Mouse (Mus musculus): Measurements from ENCODE around the gene Esam. TPM values are rescaled to one million over a fixed set of nuclear protein-coding genes. Genes with fewer than 3 reads are reported as not detected.

Esam gene
- polyA plus RNA-seq, 1 experiment from 2014 or later, result 68.5 TPM

DNA sequence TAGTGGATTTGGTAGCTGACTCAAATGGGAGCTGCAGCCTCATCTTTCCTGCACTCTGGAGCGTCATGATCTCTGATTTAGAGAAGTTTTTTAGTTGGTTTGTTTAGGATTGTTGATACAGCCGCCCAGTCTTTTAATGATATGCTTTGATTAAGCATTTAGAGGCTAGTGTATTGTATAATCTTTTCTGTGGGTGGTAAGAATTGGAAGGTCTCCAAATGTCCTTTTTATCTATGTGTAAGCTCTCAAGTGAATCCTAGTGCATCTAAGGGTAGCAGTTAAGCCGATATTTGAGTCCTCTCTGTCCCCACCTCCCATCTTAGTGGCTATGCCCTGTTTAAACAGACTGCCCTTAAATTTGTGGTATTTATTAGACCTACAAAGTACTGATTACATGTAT, 13.4 kb upstream of the Esam start:
- no peaks in the 10 kb centered on the region for H3K9me3 ChIP-seq (replicated peaks; ENCODE audit: low read length)
- H3K4me1 ChIP-seq (replicated peaks; ENCODE audit: insufficient read depth, low read length), result 0 out of 2 replicates have a peak, but pooled peaks cover 3% of the 10 kb centered on the region
- no peak overlapping the region for H3K4me3 ChIP-seq (replicated peaks; ENCODE audit: low read depth, low read length)
- ATAC-seq (replicated peaks; ENCODE audit: low FRiP score, low read depth) (no peak), DNase-seq (ENCODE audit: low spot score) (no peak)
- H3K27ac ChIP-seq, result peak overlapping the region; percentile 15; the same call in 1 of the 2 replicates
- 55% methylated on average over 3 of the region's 3 CpGs for WGBS
- 0 out of 2 replicates have a peak, but pooled peaks cover 7% of the 10 kb centered on the region for H3K36me3 ChIP-seq (ENCODE audit: insufficient read depth, low read length)
- H3K27me3 ChIP-seq (ENCODE audit: insufficient read depth, low read length), result no peaks in the 10 kb centered on the region
- H3K4me2 ChIP-seq (ENCODE audit: low read length), result no peak overlapping the region
- TF ChIP-seq CTCF (IDR thresholded peaks at IDR 0.05; ENCODE audit: low read depth), result no peak
- no peak overlapping the region for H3K9ac ChIP-seq (ENCODE audit: low read depth, low read length)

DNA sequence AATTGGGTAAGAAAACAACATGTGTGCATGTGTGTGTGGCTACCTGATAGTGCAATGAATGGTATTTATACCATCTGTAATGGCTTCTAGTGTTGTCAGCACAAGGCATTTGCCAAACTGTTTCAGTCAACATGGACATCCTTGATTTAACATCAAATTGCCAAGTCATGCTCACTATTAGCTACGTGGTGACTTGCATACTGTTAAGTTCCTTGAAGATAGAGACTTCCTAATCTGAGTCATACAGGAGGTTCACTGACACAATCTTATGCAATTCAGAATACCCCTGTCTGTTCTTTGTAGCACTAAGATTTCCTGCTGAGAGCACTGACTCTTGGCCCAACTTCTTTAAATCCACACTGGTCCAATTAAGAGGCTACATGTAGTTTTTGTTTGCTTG, 10.4 kb upstream of the Esam start:
- Histone ChIP-seq H3K9me3 (replicated peaks; ENCODE audit: low read length) (no peaks in the 10 kb centered on the region), H3K4me2 (ENCODE audit: low read length) (no peak overlapping the region), H3K4me1 (replicated peaks; ENCODE audit: insufficient read depth, low read length) (0 out of 2 replicates have a peak, but pooled peaks cover 3% of the 10 kb centered on the region), H3K36me3 (ENCODE audit: insufficient read depth, low read length) (0 out of 2 replicates have a peak, but pooled peaks cover 22% of the 10 kb centered on the region), H3K27ac (no peak overlapping the region), H3K9ac (ENCODE audit: low read depth, low read length) (no peak overlapping the region), H3K4me3 (replicated peaks; ENCODE audit: low read depth, low read length) (no peak overlapping the region), H3K27me3 (ENCODE audit: insufficient read depth, low read length) (no peaks in the 10 kb centered on the region)
- no peak for TF ChIP-seq CTCF (IDR thresholded peaks at IDR 0.05; ENCODE audit: low read depth)
- DNase-seq (ENCODE audit: low spot score) (no peak), ATAC-seq (replicated peaks; ENCODE audit: low FRiP score, low read depth) (no peak)
- 83% methylated on average over 1 of the region's 1 CpGs for WGBS

DNA sequence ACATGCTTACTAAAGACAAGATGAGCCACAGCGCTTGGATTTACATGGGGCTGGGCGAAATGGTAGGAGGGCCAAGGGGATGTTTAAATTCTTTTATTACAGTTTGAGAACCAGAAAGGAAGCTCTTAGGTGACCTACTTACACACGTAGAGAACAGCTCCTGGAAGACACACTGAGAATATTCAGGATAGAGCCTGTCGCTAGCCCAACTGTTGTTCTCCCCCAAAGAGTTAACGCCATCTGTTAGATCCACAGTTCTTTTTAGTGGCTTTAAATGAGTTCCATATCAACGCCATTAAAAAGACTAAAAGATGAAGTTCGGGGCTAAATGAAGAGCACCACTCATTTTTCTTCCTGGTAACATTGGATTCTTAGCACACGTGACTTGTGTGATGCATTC, 8.9 kb upstream of the Esam start:
- H3K4me1 ChIP-seq (replicated peaks; ENCODE audit: insufficient read depth, low read length), result 0 out of 2 replicates have a peak, but pooled peaks cover 3% of the 10 kb centered on the region
- 0 out of 2 replicates have a peak, but pooled peaks cover 22% of the 10 kb centered on the region for H3K36me3 ChIP-seq (ENCODE audit: insufficient read depth, low read length)
- TF ChIP-seq CTCF (IDR thresholded peaks at IDR 0.05; ENCODE audit: low read depth), result no peak
- no peaks in the 10 kb centered on the region for H3K27me3 ChIP-seq (ENCODE audit: insufficient read depth, low read length)
- H3K4me2 ChIP-seq (ENCODE audit: low read length), result no peak overlapping the region
- no peak overlapping the region for H3K27ac ChIP-seq
- H3K4me3 ChIP-seq (replicated peaks; ENCODE audit: low read depth, low read length), result no peak overlapping the region
- H3K9me3 ChIP-seq (replicated peaks; ENCODE audit: low read length), result no peaks in the 10 kb centered on the region
- ATAC-seq (replicated peaks; ENCODE audit: low FRiP score, low read depth), result no peak
- no peak for DNase-seq (ENCODE audit: low spot score)
- 95% methylated on average over 8 of the region's 8 CpGs for WGBS
- H3K9ac ChIP-seq (ENCODE audit: low read depth, low read length), result no peak overlapping the region

DNA sequence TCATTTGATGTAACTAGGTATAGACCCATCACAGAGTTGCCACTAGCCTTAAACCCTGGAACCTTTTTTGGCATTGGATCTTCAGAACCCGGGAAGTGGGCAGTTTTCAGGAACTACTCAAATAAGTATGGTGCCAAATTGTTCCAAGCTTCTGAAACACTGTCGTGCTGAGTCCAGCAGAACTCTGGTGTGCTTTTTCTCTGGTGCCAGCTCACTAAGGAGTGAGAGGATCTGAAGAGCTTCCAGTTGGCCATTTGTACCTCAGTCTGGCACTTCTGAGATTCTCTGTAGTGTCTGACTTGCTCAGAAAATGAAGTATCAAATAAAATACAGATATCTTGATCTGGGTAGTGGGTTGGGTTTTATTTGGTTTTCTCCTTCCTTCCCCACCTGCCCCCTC, 7.9 kb upstream of the Esam start:
- H3K36me3 ChIP-seq (ENCODE audit: insufficient read depth, low read length), result peaks cover 22% of the 10 kb centered on the region; the same call in 1 of the 2 replicates
- no peak overlapping the region for H3K9ac ChIP-seq (ENCODE audit: low read depth, low read length)
- no peak for TF ChIP-seq CTCF (IDR thresholded peaks at IDR 0.05; ENCODE audit: low read depth)
- DNase-seq (ENCODE audit: low spot score) (no peak), ATAC-seq (replicated peaks; ENCODE audit: low FRiP score, low read depth) (no peak)
- no peak overlapping the region for H3K4me2 ChIP-seq (ENCODE audit: low read length)
- H3K4me1 ChIP-seq (replicated peaks; ENCODE audit: insufficient read depth, low read length), result no peaks in the 10 kb centered on the region
- H3K9me3 ChIP-seq (replicated peaks; ENCODE audit: low read length), result no peaks in the 10 kb centered on the region
- WGBS, result 90% methylated on average over 2 of the region's 2 CpGs
- H3K27me3 ChIP-seq (ENCODE audit: insufficient read depth, low read length), result no peaks in the 10 kb centered on the region
- no peak overlapping the region for H3K27ac ChIP-seq
- H3K4me3 ChIP-seq (replicated peaks; ENCODE audit: low read depth, low read length), result no peak overlapping the region

DNA sequence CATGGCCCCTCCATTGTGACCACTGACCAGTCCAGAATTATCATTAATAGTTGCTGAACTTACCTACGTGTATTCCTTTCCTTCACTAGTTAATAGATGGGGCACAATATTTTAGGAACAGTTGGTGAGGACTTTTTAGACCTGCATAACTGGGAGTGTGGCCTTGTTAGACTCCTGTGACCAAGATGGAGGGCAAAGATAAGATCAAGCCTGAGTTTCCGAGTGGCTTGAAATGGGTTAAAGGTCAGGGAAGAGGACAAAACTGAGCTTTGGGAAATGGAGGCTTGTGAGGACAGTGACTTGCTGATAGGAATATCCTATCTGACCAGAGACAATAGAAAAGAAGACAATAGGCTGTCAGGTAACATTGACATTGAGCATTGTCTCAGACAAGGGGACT, 2.4 kb upstream of the Esam start:
- peaks cover 7% of the 10 kb centered on the region; the same call in 1 of the 2 replicates for H3K27me3 ChIP-seq (ENCODE audit: insufficient read depth, low read length)
- H3K36me3 ChIP-seq (ENCODE audit: insufficient read depth, low read length), result peaks cover 5% of the 10 kb centered on the region; the same call in 1 of the 2 replicates
- 86% methylated on average over 2 of the region's 2 CpGs for WGBS
- H3K9ac ChIP-seq (ENCODE audit: low read depth, low read length), result no peak overlapping the region
- no peak for TF ChIP-seq CTCF (IDR thresholded peaks at IDR 0.05; ENCODE audit: low read depth)
- DNase-seq (ENCODE audit: low spot score) (no peak), ATAC-seq (replicated peaks; ENCODE audit: low FRiP score, low read depth) (no peak)
- no peaks in the 10 kb centered on the region for H3K9me3 ChIP-seq (replicated peaks; ENCODE audit: low read length)
- no peak overlapping the region for H3K27ac ChIP-seq
- H3K4me3 ChIP-seq (replicated peaks; ENCODE audit: low read depth, low read length), result no peak overlapping the region
- H3K4me1 ChIP-seq (replicated peaks; ENCODE audit: insufficient read depth, low read length), result peaks cover 13% of the 10 kb centered on the region; the same call in 1 of the 2 replicates
- no peak overlapping the region for H3K4me2 ChIP-seq (ENCODE audit: low read length)

DNA sequence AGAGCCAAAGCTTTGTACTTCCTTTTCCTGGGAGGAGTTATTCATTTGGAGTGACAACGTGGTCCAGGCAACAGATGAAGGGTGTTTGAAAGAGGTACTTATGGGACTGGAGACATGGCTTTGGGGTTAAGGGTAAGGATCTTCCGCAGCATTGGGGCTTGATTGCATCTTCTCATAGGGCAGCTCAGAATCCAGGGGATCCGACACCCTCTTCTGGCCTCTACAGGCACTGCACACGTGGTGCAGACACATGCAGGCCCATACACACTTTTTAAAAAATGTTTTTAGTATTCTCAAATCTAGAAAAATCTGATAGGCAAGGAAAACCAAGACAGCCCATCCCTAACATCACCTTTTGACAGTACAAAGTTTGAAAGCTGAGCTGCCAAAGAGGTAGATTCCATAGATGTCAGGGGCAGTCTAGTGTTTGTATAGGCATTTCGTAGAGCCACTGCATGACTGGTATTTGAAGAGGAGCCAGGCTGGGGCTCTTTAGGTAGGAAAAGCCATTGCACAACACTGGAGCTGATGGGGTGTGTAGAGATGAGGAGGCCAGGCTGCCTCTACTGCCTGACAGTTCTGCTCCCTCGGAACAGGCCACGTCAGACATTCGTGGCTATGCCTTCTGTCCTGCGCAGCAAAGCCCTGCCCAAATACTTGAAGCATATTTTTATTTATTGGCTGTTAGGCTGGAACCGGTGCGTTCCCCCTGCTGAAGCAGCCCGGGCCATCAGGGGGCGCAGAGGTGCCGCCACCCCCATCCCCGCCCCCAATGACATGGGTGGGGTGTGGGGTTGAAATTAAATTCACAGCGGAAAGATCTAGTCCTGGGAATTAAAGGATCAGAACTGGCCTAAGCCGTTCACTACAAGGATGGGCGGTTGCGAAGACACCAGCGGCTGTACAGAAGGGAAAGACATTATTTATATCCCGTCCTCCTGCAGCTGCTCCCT, 1.2 kb upstream of the Esam start:
- TF ChIP-seq CTCF (IDR thresholded peaks at IDR 0.05; ENCODE audit: low read depth), result peak; percentile 48; the same call in 1 of the 2 replicates
- peaks cover 15% of the 10 kb centered on the region; the same call in 1 of the 2 replicates for H3K4me1 ChIP-seq (replicated peaks; ENCODE audit: insufficient read depth, low read length)
- peak overlapping the region; percentile 32; the same call in 1 of the 2 replicates for H3K9ac ChIP-seq (ENCODE audit: low read depth, low read length)
- DNase-seq (ENCODE audit: low spot score) (no peak), ATAC-seq (replicated peaks; ENCODE audit: low FRiP score, low read depth) (no peak)
- peak overlapping the region; percentile 71 for H3K4me2 ChIP-seq (ENCODE audit: low read length)
- peaks cover 3% of the 10 kb centered on the region; the same call in 1 of the 2 replicates for H3K36me3 ChIP-seq (ENCODE audit: insufficient read depth, low read length)
- peaks cover 7% of the 10 kb centered on the region; the same call in 1 of the 2 replicates for H3K27me3 ChIP-seq (ENCODE audit: insufficient read depth, low read length)
- peak overlapping the region; percentile 60 for H3K27ac ChIP-seq
- no peaks in the 10 kb centered on the region for H3K9me3 ChIP-seq (replicated peaks; ENCODE audit: low read length)
- H3K4me3 ChIP-seq (replicated peaks; ENCODE audit: low read depth, low read length), result peak overlapping the region; percentile 37
- WGBS, result 26% methylated on average over 21 of the region's 21 CpGs

All from kidney, postnatal 0 days (tissue).